Mouse (Mus musculus): ENCODE data around the gene Csnk2a1. TPM values are rescaled to one million over a fixed set of nuclear protein-coding genes. Genes with fewer than 3 reads are reported as not detected.

Gene Csnk2a1
- polyA plus RNA-seq, 1 experiment from 2014 or later = 107 TPM

- Histone ChIP-seq H3K4me1 (ENCODE audit: control insufficient read depth, insufficient read depth, low read length) (no peaks in the 10 kb centered on the region), H3K4me2 (ENCODE audit: low read length) (no peak overlapping the region), H3K9me3 (replicated peaks; ENCODE audit: control insufficient read depth, low read length, poor library complexity, severe bottlenecking) (no peaks in the 10 kb centered on the region), H3K9ac (ENCODE audit: low read depth, low read length) (no peak overlapping the region), H3K27ac (ENCODE audit: low read length) (no peak overlapping the region), H3K36me3 (ENCODE audit: control insufficient read depth, insufficient read depth, low read length) (peaks cover 27% of the 10 kb centered on the region), H3K27me3 (ENCODE audit: control insufficient read depth, insufficient read depth, low read depth, low read length) (no peaks in the 10 kb centered on the region), H3K4me3 (ENCODE audit: low read depth, low read length) (no peak overlapping the region)
- 93% methylated on average over 2 of the region's 2 CpGs for WGBS
- ATAC-seq = no peak
Observed at GRCm38 (mm10) chr2:152302862-152303261, 76.2 kb downstream of the Csnk2a1 start.

- Histone ChIP-seq H3K4me2 (ENCODE audit: low read length) (no peak overlapping the region), H3K9me3 (replicated peaks; ENCODE audit: control insufficient read depth, low read length, poor library complexity, severe bottlenecking) (no peaks in the 10 kb centered on the region), H3K4me3 (ENCODE audit: low read depth, low read length) (no peak overlapping the region), H3K27me3 (ENCODE audit: control insufficient read depth, insufficient read depth, low read depth, low read length) (no peaks in the 10 kb centered on the region), H3K36me3 (ENCODE audit: control insufficient read depth, insufficient read depth, low read length) (peaks cover 36% of the 10 kb centered on the region), H3K9ac (ENCODE audit: low read depth, low read length) (no peak overlapping the region), H3K4me1 (ENCODE audit: control insufficient read depth, insufficient read depth, low read length) (no peaks in the 10 kb centered on the region), H3K27ac (ENCODE audit: low read length) (no peak overlapping the region)
- 87% methylated on average over 5 of the region's 5 CpGs for WGBS
- ATAC-seq = no peak
Observed at GRCm38 (mm10) chr2:152303781-152304180, 77.1 kb downstream of the Csnk2a1 start.

- WGBS = 97% methylated on average over 6 of the region's 6 CpGs
- no peaks in the 10 kb centered on the region for H3K27me3 ChIP-seq (ENCODE audit: control insufficient read depth, insufficient read depth, low read depth, low read length)
- no peaks in the 10 kb centered on the region for H3K9me3 ChIP-seq (replicated peaks; ENCODE audit: control insufficient read depth, low read length, poor library complexity, severe bottlenecking)
- no peaks in the 10 kb centered on the region for H3K4me1 ChIP-seq (ENCODE audit: control insufficient read depth, insufficient read depth, low read length)
- no peak overlapping the region for H3K4me2 ChIP-seq (ENCODE audit: low read length)
- H3K9ac ChIP-seq (ENCODE audit: low read depth, low read length) = no peak overlapping the region
- no peak overlapping the region for H3K4me3 ChIP-seq (ENCODE audit: low read depth, low read length)
- peaks cover 43% of the 10 kb centered on the region for H3K36me3 ChIP-seq (ENCODE audit: control insufficient read depth, insufficient read depth, low read length)
- no peak overlapping the region for H3K27ac ChIP-seq (ENCODE audit: low read length)
- no peak for ATAC-seq
Observed at GRCm38 (mm10) chr2:152305480-152305879, 78.8 kb downstream of the Csnk2a1 start.

- no peak overlapping the region for H3K9ac ChIP-seq (ENCODE audit: low read depth, low read length)
- H3K9me3 ChIP-seq (replicated peaks; ENCODE audit: control insufficient read depth, low read length, poor library complexity, severe bottlenecking) = no peaks in the 10 kb centered on the region
- no peak overlapping the region for H3K4me2 ChIP-seq (ENCODE audit: low read length)
- no peaks in the 10 kb centered on the region for H3K4me1 ChIP-seq (ENCODE audit: control insufficient read depth, insufficient read depth, low read length)
- H3K27me3 ChIP-seq (ENCODE audit: control insufficient read depth, insufficient read depth, low read depth, low read length) = no peaks in the 10 kb centered on the region
- no peak overlapping the region for H3K4me3 ChIP-seq (ENCODE audit: low read depth, low read length)
- H3K36me3 ChIP-seq (ENCODE audit: control insufficient read depth, insufficient read depth, low read length) = peaks cover 55% of the 10 kb centered on the region
- H3K27ac ChIP-seq (ENCODE audit: low read length) = no peak overlapping the region
- no peak for ATAC-seq
- 92% methylated on average over 3 of the region's 3 CpGs for WGBS
Observed at GRCm38 (mm10) chr2:152307186-152307585, 80.5 kb downstream of the Csnk2a1 start.

GRCm38 (mm10) chr2:152312996-152313395 is 86.4 kb downstream of the Csnk2a1 start:
- H3K9me3 ChIP-seq (replicated peaks; ENCODE audit: control insufficient read depth, low read length, poor library complexity, severe bottlenecking) = no peaks in the 10 kb centered on the region
- no peak for ATAC-seq
- no peaks in the 10 kb centered on the region for H3K4me1 ChIP-seq (ENCODE audit: control insufficient read depth, insufficient read depth, low read length)
- no peak overlapping the region for H3K9ac ChIP-seq (ENCODE audit: low read depth, low read length)
- H3K4me2 ChIP-seq (ENCODE audit: low read length) = no peak overlapping the region
- H3K36me3 ChIP-seq (ENCODE audit: control insufficient read depth, insufficient read depth, low read length) = peaks cover 40% of the 10 kb centered on the region
- WGBS = 84% methylated on average over 7 of the region's 7 CpGs
- no peaks in the 10 kb centered on the region for H3K27me3 ChIP-seq (ENCODE audit: control insufficient read depth, insufficient read depth, low read depth, low read length)
- H3K27ac ChIP-seq (ENCODE audit: low read length) = no peak overlapping the region
- no peak overlapping the region for H3K4me3 ChIP-seq (ENCODE audit: low read depth, low read length)

GRCm38 (mm10) chr2:152313926-152314325 is 87.3 kb downstream of the Csnk2a1 start:
- Histone ChIP-seq H3K36me3 (ENCODE audit: control insufficient read depth, insufficient read depth, low read length) (peaks cover 40% of the 10 kb centered on the region), H3K9me3 (replicated peaks; ENCODE audit: control insufficient read depth, low read length, poor library complexity, severe bottlenecking) (no peaks in the 10 kb centered on the region), H3K27ac (ENCODE audit: low read length) (no peak overlapping the region), H3K4me3 (ENCODE audit: low read depth, low read length) (no peak overlapping the region), H3K4me1 (ENCODE audit: control insufficient read depth, insufficient read depth, low read length) (no peaks in the 10 kb centered on the region), H3K27me3 (ENCODE audit: control insufficient read depth, insufficient read depth, low read depth, low read length) (no peaks in the 10 kb centered on the region), H3K4me2 (ENCODE audit: low read length) (no peak overlapping the region), H3K9ac (ENCODE audit: low read depth, low read length) (no peak overlapping the region)
- ATAC-seq = no peak
- WGBS = 93% methylated on average over 6 of the region's 6 CpGs

- peaks cover 34% of the 10 kb centered on the region for H3K36me3 ChIP-seq (ENCODE audit: control insufficient read depth, insufficient read depth, low read length)
- no peaks in the 10 kb centered on the region for H3K27me3 ChIP-seq (ENCODE audit: control insufficient read depth, insufficient read depth, low read depth, low read length)
- no peak overlapping the region for H3K4me2 ChIP-seq (ENCODE audit: low read length)
- H3K27ac ChIP-seq (ENCODE audit: low read length) = no peak overlapping the region
- H3K9ac ChIP-seq (ENCODE audit: low read depth, low read length) = no peak overlapping the region
- WGBS = 94% methylated on average over 6 of the region's 6 CpGs
- ATAC-seq = no peak
- no peak overlapping the region for H3K4me3 ChIP-seq (ENCODE audit: low read depth, low read length)
- no peaks in the 10 kb centered on the region for H3K9me3 ChIP-seq (replicated peaks; ENCODE audit: control insufficient read depth, low read length, poor library complexity, severe bottlenecking)
- H3K4me1 ChIP-seq (ENCODE audit: control insufficient read depth, insufficient read depth, low read length) = no peaks in the 10 kb centered on the region
Observed at GRCm38 (mm10) chr2:152317054-152317453, 90.4 kb downstream of the Csnk2a1 start.

GRCm38 (mm10) chr2:152321558-152321957 is 94.9 kb downstream of the Csnk2a1 start:
- Histone ChIP-seq H3K4me3 (ENCODE audit: low read depth, low read length) (no peak overlapping the region), H3K27me3 (ENCODE audit: control insufficient read depth, insufficient read depth, low read depth, low read length) (no peaks in the 10 kb centered on the region), H3K36me3 (ENCODE audit: control insufficient read depth, insufficient read depth, low read length) (peaks cover 51% of the 10 kb centered on the region), H3K27ac (ENCODE audit: low read length) (no peak overlapping the region), H3K9me3 (replicated peaks; ENCODE audit: control insufficient read depth, low read length, poor library complexity, severe bottlenecking) (no peaks in the 10 kb centered on the region), H3K4me1 (ENCODE audit: control insufficient read depth, insufficient read depth, low read length) (no peaks in the 10 kb centered on the region), H3K9ac (ENCODE audit: low read depth, low read length) (no peak overlapping the region), H3K4me2 (ENCODE audit: low read length) (no peak overlapping the region)
- 0 out of 2 replicates have a peak, but pooled peaks have one; percentile 29 for ATAC-seq
- WGBS = 89% methylated on average over 5 of the region's 5 CpGs

- H3K4me1 ChIP-seq (ENCODE audit: control insufficient read depth, insufficient read depth, low read length) = no peaks in the 10 kb centered on the region
- H3K4me3 ChIP-seq (ENCODE audit: low read depth, low read length) = no peak overlapping the region
- H3K4me2 ChIP-seq (ENCODE audit: low read length) = no peak overlapping the region
- H3K27me3 ChIP-seq (ENCODE audit: control insufficient read depth, insufficient read depth, low read depth, low read length) = no peaks in the 10 kb centered on the region
- peaks cover 53% of the 10 kb centered on the region for H3K36me3 ChIP-seq (ENCODE audit: control insufficient read depth, insufficient read depth, low read length)
- H3K9ac ChIP-seq (ENCODE audit: low read depth, low read length) = no peak overlapping the region
- no peak overlapping the region for H3K27ac ChIP-seq (ENCODE audit: low read length)
- H3K9me3 ChIP-seq (replicated peaks; ENCODE audit: control insufficient read depth, low read length, poor library complexity, severe bottlenecking) = no peaks in the 10 kb centered on the region
- ATAC-seq = no peak
- WGBS = 95% methylated on average over 6 of the region's 6 CpGs
Observed at GRCm38 (mm10) chr2:152322198-152322597, 95.6 kb downstream of the Csnk2a1 start.

Measured in midbrain, embryonic 16.5 days (tissue).